Comparison of ENCODE assay signal across 16 mouse cellular contexts in genomic region chr8:111846746-111847145, GRCm38 (mm10).
"Had no signal": no experiment of that assay in that cellular context is flagged by ENCODE, and none has a peak within 500 bp of the region (broad histone marks: within the 10 kb centered on the region; RNA-seq: fewer than 3 reads in every experiment).

No protein-coding gene starts in this region.

- H3K4me1 ChIP-seq: neural tube, embryonic 12.5 days; stomach, embryonic 15.5 days had no signal

- H3K9ac ChIP-seq: neural tube, embryonic 12.5 days; neural tube, embryonic 13.5 days; neural tube, embryonic 15.5 days; stomach, embryonic 15.5 days had no signal

- H3K9me3 ChIP-seq: neural tube, embryonic 12.5 days; neural tube, embryonic 13.5 days; neural tube, embryonic 15.5 days; stomach, embryonic 15.5 days had no signal

- DNase-seq: retina, postnatal 1 day; right cerebral cortex, adult 18-20 months; right cerebral cortex, postnatal 14 days; right cerebral cortex, postnatal 25 days; right cerebral cortex, postnatal 4 days; spleen, adult 18-20 months; thymus, adult 18-20 months; thymus, adult 2 months; thymus, postnatal 25 days; thymus, postnatal 36 days; thymus, postnatal 4 days had no signal

- H3K27me3 ChIP-seq: neural tube, embryonic 12.5 days; neural tube, embryonic 13.5 days; neural tube, embryonic 15.5 days; stomach, embryonic 15.5 days had no signal

- H3K27ac ChIP-seq: neural tube, embryonic 12.5 days; neural tube, embryonic 13.5 days; neural tube, embryonic 15.5 days; stomach, embryonic 15.5 days; stomach, postnatal 0 days had no signal

- H3K4me3 ChIP-seq: neural tube, embryonic 12.5 days; neural tube, embryonic 13.5 days; neural tube, embryonic 15.5 days; stomach, embryonic 15.5 days had no signal
